Mouse (Mus musculus) heart, adult 11 months (tissue): ENCODE results near the gene Sypl.

Source experiments
- DNase-seq: peaks from one replicate; pipeline ENCODE4 v3.0.0; 2022

The Sypl gene

DNA sequence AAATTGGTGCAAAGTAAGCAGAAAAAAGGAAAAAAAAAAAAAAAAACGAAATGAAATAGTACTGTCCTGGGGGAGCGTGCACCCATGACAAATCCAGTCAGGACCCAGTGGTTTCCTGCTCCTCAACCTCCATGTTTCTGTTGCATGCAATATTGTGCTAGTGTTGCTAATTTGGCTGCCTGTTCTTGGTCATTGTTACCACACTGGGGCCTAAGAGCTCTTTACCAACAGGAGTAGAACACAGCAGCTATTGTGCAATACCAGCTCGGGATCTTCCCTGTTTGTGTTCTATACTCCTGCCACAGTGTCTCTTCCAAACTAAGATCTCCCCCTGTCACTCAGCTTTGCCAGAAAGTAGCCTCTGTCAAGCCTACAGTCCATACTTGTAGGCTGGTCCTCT, 9.7 kb upstream of the Sypl start:
- DNase-seq = peak; percentile 70

DNA sequence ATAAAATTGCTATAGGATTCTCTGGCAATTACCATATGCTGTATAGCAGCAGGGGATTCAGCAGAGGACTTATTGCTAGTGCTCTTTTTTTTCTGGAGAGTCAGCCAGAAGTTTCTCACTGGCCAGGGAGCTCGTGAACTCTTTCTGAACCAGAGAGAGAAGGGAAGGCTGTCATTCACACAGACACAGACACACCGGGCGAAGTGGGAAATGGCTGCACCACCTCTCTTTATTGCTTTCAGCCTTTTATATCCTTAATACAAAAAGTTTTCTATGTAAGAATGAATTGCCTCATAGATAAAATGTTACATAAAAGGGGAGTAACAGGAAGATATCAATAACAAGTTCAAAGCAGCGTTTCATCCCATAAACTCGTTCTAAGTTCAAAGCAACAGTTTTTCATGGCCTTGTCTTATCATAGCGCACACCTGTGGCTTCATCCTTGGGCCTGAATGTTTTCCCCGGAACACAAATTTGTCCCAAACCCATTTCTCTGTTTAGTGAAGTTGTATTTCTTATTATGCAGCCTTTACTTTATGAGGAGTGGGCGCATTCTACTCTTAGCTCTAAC, 8.7 kb upstream of the Sypl start:
- DNase-seq = peak; percentile 55

DNA sequence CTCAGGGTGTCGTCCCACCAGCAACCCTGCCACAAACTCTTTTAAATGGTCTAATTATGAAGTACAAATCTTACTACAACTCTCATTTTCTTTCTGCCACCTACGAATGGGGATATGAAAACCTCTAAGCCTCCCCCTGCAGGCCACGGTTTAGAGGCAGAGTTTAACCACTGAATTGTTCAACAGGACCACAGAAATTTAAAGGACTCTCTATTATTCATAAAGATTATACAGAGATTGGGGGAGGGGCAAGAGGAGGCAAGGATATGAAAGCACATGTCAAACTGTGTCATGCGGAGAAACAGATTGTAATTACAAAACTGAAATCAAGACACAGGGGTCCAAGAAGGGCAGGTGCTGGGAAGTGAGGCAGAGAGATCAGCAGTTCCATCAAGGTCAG, 7.3 kb upstream of the Sypl start:
- DNase-seq = peak; percentile 73

DNA sequence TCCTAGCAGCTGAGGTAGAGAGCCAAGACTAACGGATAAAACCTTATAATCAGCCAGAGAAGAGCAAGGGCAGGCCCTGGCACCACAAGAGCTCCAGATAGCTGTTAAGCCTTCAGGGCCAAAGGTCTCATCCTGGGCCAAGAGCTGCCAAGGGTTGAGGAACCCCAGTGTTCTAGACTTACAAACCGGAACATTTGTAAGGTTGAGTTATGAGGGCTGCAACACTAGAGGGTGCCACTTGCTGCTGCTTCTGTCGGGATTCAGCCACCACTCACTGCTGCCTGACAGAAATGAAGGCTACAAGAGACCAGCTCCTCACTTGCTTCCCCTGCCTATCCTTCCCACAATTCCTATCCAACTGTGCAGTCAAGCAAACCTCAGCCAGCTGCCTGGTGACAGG, 1.3 kb upstream of the Sypl start:
- peak; percentile 94 for DNase-seq

DNA sequence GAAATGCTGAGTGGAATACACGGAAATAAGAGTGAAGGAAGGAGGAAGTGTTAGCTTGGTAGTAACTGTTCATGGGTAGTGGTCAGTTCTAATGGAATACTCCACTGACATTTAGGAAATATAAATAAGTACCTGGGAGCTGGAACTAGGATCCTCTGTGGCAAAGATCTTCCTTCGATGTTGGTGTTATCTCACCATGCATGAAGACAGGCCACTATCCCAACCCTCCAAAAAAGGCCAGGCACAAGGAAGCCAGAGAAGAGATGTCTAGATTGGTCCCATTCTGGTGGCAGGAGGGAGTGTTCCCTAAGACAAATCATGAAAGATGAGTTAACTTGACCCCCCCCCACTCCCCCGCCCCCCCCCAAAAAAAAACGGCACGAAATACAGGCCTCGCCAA, 625 bp upstream of the Sypl start:
- DNase-seq = no peak

DNA sequence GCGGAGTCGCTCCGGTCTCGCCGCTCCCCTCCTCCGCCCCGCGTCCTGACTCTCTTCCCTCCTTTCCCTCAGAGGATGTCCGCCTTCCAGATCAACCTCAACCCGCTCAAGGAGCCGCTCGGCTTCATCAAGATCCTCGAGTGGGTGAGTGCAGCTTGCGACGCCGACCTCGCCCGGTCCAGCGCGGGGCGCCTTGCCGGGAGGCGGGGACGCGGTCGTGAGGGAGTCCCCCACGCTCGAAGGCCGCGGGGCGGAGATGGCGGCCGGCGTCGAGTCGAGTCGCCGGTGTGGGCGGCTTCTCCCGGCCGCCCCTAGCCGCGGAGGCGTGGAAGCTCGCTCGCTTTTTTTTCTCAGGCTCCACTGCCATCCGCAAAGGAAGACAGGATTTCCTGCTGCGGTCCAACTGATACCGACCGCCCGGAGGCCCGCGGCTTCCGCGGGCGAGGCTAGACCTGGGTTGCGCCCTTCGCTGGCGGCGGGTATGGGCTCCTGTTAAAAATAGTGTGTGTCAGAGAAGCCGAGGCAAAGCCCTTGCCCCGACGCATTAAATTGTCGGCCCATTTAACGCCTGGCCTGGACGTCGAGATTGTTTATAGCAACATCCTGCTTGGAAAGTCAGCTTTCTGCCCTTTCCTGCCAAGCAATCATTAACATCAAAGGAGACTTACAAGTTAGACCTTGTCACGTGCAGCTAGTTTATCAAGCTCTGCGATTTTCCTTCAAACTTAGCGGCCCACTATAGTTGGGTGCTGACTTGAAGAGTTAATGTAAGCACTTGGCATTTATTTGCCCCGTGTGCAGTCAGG, 728 bp downstream of the Sypl start:
- no peak for DNase-seq

DNA sequence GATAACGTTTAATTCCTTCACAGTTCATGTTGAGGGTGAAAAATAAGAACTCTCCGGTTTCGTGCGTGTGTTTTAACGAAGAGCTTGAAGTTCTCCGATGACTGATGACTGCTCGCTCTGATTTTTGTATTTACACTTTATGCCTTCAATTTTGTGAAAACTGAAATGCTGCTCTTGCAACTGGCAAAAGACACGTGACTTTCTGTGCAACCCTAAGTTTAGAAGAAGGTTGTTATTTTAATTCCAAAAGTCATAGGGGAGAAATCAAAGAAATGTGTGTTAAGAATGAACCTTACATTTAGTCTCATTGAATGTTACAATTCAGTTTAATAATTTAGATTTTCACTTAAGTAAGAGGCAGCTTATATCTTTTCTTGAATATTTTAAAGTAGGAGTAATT, 1.3 kb downstream of the Sypl start:
- no peak for DNase-seq

DNA sequence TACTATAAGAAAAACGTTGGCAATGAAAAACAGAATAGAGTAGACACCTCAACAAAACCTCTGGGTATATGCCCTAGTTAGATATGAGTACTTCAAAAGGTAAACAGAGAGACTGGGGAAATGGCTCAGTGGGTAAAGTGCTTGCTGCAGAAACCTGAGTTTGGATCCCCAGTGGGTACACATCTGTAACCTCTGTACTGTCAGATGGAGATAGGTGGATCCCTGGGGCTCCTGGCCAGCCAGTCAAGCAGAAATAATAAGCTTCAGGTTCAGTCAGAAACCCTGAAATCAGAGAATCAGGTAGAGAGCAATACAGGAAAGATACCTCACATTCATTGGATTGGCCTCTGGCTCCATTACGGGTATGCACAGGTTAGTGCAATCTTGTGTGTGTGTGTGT, 3.5 kb downstream of the Sypl start:
- no peak for DNase-seq

DNA sequence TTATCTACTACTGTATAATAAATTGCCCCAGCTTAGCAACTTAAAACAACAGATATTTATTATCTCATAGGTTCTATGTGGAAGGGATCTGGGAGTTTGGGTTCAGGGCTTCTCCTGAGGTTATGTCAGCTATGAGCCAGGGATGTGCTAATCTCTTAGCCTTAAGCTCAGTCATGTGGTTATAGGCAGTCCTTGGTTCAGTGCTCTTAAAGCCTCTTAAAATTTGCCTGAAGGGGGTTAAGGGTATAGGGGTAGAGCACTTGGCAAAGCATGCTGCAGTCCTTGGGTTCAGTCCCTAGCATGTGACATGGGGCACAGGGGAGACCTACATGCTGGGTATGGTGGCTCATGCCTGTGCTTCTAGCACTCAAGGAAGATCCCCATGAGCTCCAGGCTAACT, 8.4 kb downstream of the Sypl start:
- no peak for DNase-seq

DNA sequence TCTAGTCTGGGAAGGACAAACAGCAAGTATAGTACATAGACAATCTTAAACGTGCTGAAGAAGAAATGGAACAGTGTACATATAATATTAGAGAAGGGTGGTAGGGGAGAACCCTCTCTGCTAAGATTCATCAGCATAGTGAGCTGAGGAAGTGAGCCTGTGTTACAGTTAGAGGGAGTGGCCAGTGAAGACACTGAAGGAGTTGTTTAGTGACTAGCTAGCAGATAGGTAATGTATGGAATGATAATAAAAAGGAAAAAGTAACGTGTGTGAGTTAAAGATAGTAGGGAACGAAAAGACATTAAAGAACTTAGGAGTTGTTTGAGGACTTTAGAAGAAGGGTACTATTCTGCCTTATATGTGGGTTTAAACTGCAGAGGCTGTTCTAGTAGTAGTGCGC, 10.2 kb downstream of the Sypl start:
- no peak for DNase-seq

DNA sequence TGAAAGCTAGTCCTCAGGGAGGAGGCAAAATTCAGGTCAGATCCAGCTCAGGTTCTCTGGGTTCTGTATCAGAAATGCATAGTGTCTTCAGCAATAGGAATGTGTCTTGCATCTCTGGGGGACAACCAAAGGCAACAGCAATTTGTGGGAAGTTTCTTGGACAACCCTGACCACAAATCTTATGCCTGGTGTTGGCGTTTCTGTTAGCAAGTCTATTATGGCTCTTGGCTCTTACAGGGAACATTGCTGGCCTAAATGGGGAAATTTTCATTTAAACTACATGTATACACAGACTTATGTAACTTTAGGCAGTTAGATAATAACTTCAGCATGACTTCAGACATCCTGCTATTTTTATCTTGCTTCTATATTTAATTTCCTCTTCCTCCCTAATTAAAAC, 18.6 kb downstream of the Sypl start:
- peak; percentile 17 for DNase-seq

DNA sequence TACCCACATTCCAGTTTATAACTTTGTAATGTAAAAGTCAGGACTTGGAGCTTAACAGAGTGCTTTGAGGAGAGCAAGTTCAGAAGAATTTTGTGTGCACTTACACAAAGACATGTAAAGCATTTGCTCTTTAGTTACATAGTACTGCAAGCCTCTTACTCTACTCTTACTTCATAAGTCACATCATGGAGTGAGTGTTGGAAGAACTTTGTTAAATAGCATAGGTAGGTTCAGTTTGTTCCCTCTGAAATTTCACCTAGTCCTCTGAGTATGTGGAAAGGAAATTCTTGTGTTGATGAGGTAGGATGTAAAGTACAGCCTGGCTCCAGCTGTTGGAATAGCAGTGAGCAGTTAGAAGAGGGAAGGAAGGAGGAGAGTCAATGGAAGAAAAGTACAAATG, 21.2 kb downstream of the Sypl start:
- no peak for DNase-seq

DNA sequence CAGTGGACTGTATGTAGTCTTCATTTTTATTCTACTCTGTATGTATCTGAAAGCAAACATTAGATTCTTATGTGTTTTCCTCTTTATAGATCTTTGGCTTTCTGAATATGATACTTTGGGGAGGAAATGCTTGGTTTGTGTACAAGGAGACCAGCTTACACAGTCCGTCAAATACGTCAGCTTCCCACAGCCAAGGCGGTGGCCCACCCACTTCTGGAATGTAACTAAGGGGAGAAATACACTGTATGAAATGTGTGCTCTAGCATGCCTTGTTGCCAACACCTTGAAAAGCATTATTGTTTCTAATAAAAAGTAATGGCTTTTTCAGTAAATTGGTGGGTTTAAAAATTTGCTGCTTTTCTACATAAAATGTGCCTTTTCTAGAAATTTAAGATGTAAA, 21.8 kb downstream of the Sypl start:
- DNase-seq = peak; percentile 65

DNA sequence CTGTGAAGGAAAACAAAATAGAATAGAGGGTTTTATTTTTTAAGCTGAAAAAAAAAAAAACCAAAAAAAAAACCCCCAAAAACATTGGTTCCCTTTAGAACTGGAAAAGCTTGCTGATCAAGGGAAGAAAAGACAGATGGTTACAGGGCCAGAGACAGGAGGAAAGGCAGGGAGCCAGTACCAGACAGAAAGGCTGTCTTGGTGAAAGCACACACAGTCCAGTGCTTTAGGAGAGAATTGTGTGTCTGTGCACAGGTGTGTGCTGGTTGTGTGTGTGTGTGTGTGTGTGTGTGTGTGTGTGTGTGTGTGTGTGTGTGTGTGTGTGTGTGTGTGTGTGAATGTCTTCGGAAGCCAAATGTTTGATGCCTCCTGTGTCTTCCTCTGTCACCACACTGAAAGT, 28.9 kb downstream of the Sypl start:
- no peak for DNase-seq

DNA sequence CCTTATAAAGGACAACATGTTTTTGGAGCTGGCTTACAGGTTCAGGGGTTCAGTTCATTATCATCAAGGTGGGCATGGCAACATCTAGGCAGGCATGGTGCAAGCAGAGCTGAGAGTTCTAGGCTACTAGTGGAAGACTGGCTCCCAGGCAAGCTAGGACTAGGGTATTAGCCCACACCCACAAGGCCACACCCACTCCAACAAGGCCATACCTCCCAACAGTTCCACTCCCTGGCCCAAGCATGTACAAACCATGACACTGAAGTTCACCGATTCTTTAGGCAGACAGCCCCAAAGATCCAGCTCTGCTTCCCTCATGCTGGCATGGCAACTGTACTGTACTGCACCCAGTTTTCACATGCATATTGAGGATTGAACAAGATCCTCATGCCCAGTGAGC, 29.4 kb downstream of the Sypl start:
- peak; percentile 70 for DNase-seq

DNA sequence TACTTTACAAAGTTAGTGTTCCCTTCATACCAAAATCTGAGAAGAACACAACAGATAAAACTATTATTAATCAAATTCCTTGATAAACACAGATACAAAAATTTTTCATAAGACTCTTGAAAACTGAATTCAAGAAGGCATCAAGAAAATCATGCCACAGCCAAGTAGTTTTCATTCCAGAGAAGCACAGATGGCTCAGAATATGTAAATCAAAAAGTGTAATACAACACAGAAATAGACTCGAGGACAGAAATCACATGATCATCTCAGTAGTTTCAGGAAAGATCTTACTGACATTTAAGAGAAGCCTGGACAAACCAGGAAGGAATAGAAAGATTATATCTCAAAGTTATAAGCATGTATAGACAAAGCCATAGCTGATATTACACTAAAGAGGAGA, 32.6 kb downstream of the Sypl start:
- no peak for DNase-seq

DNA sequence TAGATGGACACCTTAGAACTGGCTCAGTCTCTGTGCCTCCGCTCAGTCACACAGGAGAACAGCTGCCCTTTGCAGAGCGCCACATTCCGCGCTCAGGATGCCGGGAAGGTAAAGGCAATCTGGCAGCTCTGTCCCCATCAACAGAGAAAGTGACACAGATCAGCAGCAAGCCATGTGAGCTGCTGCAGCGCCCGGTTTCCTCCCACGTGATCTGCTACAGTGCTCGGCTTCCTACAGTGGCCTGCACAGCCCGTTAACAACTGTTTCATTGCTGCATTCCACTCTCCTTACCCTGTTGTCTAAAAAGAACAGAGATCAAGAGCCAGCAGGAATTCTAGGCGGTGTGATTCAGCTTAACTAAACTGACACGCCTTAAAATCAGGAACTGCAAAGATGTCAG, 36.0 kb downstream of the Sypl start:
- peak; percentile 94 for DNase-seq

DNA sequence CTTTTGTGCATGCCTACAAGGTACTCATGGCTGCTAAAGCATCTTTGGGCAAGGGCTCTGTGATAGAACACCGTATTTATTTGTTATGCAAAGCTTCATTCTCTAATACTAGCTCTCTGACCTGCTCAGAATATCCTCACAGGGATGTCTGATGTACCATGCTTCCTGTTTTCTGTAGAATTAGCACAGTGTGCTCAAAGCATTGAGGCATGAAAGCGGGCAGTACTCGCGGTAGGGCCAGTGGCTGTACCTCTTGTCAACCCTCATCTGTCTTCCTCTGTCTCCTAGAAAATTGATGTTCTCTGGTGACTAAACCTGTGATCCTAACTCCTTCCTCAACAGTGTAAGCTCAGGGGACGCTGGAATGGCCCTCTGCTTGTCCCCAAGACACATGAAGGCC, 40.4 kb downstream of the Sypl start:
- peak; percentile 70 for DNase-seq

DNA sequence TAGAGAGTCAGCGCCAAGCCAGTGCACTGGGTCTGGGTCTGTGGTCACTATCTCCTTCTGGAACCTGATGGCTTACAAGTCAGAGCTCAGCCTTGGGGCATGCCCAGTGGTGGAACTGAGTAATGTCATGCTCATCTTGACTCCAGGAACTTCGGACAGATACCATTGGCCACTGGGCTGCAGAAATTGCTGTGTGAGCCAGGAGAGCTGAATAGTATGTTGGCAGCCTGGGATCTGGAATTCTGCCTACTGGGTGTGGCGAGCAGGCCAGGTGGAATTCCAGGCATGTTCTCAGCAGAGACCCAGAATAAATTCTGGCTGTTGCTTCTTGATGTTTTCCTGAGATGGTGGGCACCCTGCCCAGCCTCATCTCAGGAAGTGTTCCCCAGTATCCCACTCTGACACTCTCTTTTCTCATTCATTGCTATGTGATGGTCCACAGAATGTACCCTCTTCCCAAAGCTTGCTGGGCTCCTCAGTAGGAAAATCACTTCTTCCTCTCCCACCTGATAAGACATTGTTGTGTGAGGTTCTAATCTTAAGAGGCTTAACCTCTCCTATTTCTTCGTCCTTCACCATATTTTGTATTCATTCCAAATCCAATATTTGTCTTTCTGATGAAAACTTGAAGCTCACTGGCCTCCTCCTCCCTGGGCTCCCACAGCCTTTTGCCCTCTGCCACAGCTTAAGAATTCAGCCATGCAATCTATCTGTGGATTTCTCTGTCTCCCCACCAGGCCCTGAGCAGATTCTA, 41.6 kb downstream of the Sypl start:
- DNase-seq = peak; percentile 92

DNA sequence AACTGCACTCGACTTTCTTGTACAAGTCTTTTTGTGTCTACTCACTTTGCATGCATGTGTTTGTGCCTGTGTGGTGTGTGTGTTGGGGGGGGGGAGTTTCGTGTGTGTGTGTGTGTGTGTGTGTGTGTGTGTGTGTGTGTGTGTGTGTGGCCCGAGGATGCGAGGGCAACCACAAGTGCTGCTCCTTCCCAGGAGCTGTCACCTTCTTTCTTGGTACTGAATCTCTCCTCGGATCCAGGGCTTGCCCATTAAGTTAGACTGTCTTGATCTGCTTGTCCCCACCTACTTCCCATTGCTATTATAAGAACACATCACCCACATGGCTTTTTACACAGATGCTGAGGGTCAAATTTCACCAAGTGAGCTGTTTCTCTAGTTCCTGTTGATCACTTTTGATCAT, 45.1 kb downstream of the Sypl start:
- peak; percentile 48 for DNase-seq

DNA sequence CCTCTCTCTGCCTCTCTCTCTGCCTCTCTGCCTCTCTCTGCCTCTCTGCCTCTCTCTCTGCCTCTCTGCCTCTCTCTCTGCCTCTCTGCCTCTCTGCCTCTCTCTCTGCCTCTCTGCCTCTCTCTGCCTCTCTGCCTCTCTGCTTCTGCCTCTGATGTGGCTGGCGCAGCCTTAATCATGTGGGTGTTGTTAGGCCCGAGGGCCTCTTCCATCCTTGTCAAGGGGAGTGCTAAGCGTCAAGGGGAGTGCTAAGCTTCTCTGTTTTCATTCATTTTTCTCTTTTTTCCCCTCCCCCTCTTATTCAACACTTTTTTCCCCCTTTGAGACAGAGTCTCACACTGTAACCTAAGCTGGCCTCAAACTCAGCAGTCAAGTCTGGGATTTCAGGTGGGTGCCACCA, 46.1 kb downstream of the Sypl start:
- DNase-seq = peak; percentile 59

DNA sequence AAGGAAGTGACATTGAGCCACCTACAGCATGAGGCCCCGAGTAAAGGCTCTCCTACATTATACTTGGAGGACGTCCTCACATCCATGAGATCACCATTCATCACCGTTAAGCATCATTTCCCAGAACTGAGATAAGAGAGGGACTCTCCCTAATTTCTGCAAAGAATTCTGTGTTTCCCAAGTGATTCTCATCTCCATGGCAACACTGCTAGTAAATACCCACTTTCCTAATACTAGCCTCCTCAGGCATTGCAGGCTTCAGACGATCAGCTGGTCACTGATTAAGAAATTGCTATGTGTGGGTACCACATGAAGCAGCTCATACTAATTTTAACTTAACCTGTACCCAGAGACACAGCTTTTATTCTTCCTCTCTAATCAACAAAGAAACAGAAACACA, 46.7 kb downstream of the Sypl start:
- peak; percentile 75 for DNase-seq

DNA sequence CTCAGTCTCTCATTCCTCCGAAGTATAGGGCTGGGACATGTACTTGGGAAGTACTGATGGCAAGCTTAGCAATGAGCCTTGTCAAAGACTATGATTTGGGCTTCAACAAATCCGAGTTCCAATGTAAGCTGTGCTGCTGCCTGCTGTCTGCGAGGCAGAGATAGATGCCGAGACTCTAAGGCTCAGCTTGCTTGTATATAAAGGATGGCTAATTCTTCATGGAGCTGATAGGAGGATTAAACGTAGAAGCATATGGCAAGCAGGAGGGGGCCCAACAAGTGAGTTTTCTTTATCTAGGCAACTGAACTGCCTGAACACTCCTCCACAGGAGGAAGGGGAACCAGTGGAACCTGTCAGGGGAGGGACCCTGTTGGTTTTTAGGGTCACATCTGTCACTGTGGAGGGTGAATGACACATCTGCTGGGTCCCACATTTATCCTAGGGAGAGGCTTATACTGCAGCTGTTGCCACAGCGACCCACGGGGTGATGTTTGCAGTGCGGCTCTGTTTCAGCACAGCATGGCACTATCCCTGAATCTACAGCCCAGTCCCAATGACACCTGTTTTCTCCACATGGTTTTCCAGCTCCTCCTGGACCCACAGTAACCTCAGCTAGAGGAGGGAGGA, 49.8 kb downstream of the Sypl start:
- no peak for DNase-seq

DNA sequence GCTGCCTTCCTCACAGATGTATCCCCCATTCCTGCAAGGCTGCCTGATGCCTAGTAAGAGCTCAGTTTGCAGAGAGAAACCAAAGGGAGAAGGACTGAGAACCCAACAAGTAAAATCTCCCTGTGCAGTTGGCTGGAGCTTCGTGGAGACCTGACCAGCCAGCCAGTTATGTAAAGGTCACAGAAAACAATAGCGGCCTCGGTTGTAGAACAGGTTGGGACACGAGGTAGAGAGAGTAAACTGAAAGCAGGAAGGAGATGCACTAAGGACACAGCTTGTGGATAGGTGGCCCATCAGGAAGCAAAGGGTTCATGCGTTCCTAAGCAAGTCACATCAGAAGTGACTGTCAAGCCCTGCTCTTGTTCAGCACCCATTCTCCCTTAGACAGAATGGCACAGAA, 52.2 kb downstream of the Sypl start:
- DNase-seq = no peak
